Mouse (Mus musculus) T-helper 1 cell (primary cell): ENCODE results near the gene Nudt22.
"Not testable (repeated sequence)": the region's sequence is repeated elsewhere in the genome, so short reads cannot be mapped to it uniquely, and the experiment has no call there.

ENCODE experiments used
- in situ Hi-C: fragments of 300-600 bp; cut with MboI, MseI; formaldehyde crosslinking; loops from one replicate; pipeline ENCODE4 v1.15.1; 2025; ENCODE audit warnings: high pct_unique_total_duplicates

The Nudt22 gene

DNA sequence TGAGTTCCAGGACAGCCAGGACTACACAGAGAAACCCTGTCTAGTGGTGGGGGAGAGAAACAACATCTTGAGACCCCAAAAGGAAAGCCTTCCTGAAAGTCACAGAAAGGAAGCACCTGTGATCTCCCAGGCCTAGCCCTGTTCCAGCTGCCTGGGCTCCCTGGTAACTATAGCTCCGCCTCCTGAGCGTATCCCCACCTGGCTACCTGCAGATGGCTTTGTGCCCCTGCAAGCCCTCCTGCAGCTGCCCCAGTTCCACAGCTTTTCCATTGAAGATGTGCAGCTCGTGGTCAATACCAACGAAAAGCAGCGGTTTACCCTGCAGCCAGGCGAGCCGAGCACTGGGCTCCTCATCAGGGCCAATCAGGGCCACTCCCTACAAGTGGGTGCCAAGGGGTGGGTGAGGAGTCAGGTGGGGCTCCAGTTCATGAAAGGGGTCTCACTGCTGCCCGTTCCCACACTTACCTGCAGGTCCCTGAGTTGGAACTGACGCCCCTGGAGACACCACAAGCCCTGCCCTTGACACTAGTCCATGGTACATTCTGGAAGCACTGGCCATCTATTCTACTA, 1.9 kb upstream of the Nudt22 start:
- in situ Hi-C loops, result no loop called here

- in situ Hi-C loops, result no loop called here
Observed at GRCm38 (mm10) chr19:6995255-6995991, 494 bp downstream of the Nudt22 start.

DNA sequence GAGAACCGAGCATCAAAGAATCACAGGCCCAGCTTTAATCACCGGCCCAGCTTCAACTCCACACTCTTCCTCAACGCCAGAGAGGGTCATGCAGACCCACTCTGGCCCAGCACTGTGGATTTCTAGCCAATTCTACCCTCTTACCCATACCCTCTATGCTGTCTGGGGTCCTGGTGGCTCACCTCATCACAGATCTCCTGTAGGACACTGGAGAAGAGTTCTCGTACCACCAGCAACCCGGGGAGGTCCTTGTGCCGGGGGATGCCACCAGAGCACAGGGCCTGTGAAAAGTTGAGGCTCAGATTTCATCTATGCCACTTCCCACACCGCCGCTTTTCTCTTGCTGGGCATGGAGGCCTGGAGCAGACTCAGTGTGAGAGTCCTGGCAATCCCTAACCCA, 1.4 kb downstream of the Nudt22 start:
- in situ Hi-C loops, result no loop called here

DNA sequence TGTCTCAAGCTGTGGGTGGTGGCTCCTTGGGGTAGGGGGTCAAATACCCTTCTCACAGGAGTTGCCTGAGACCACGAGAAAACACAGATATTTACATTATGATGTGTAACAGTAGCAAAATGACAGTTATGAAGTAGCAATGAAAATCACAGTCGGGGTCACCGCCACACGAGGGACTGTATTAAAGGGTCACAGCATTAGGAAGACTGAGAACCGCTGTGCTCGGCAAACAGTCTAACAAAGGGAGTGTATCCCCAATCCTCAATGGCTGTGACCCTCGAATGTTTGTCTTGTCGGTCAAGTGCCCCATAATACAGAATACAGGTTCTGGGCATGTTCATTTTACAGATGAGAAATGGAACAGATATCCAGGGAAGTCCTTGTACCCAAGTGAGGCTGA, 1.9 kb downstream of the Nudt22 start:
- in situ Hi-C loops, result no loop called here

DNA sequence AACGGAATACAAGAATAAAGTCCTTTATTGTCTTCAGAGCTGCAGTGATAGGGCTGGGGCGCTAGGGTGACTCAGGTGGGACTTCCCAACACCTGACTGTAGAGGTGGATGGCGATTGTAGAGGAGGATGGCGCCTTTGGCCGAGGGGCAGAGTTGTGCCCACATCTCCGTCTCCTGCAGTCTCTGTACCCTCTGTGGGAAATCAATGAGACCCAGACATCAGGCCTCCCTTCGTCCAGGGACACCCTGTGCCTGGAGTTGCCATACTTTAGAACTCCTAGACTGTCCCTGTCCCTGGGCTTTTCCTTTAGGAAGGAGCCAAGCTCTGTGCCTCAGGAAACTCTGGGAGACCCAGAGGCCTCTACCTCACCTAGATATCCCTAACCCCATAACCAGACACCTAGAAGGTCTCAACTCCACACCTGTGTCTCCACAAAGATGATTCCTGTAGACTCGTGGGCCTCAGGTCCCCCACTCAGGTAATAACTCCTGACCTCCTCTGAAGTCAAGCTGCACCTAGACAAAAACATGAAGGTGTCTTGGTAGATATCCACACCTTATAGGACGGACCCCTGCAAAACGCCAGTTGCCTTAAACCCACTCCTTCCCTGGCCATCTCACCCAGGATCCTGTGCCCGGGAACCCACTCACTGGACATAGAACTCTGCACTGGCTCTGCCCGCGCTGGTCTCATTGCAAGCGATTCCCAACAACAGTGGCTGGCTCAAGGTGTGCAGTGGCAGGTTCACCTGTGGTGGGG, 2.7 kb downstream of the Nudt22 start:
- in situ Hi-C loops, result no loop called here

- in situ Hi-C loops, result no loop called here
Observed at GRCm38 (mm10) chr19:6992011-6992858, 3.7 kb downstream of the Nudt22 start, which contains the start of gene Dnajc4. Dnajc4 (minus strand) TSS chr19:6992572.

- in situ Hi-C loops, result not testable (repeated sequence)
Observed at GRCm38 (mm10) chr19:6991166-6991565, 4.8 kb downstream of the Nudt22 start.

GRCm38 (mm10) chr19:6990712-6991111, 5.2 kb downstream of the Nudt22 start:
- in situ Hi-C loops, result no loop called here

DNA sequence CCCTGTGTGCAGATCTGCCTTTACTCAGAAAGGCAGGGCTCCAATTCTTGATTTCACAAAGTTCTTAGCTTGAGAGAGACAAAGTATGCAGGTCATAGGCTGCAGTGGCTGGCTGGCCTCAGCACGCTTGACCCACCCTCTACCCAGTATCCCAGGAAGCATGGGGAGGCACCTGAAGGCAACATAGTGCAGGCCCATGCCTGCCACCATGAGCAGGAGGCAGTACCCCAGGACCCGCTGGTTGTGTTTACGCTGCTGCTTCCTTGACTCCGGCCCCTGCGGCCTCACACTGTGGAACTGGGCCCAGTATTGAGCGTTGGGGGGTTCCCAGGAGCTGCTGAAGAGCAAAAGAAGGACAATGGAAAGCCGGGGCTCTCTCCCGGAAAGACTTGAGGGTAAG, 6.7 kb downstream of the Nudt22 start:
- in situ Hi-C loops, result no loop called here

- in situ Hi-C loops, result no loop called here
Observed at GRCm38 (mm10) chr19:6987904-6988285, 8.0 kb downstream of the Nudt22 start.

DNA sequence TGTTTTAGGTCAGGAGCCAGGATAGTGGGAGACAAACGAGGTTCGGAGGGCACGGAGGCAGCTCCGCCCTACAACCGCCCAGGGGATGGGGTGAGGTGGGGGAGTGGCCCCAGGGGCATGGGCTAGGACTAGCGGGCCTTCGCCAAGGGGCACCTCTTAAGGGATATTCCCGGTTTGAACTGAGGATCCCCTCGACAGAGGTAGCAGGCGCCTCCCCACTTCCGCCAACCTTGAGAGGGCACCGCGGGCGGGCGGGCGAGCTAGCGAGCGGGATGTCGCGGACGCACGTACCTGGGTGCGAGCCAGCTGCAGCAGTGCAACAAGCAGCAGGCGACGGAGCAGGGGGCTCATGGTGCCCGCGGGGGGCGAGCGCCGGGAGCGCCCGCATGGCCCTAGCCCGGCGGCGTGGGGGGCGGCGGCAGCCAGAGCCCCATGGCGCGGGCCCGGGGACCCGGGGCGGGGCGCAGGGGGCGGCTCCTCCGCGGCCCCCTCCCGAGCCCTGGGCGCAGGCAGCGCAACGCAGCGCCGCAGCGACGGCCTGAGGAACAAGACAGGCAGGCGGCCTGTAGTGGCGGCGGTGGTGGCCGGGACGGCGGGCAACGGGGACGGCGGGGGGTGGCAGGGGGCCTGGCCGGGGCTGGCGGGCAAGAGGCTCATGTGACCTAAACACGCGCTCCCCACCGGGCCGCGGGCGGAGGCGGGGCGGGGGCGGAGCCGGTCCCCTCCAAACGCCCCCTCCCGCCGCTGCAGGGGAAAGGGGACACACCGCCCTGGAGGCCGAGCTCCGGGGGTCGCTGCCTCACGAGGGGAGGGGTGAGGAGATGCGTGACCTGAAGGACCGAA, 8.6 kb downstream of the Nudt22 start, which contains the start of gene Vegfb:
TSS of gene Vegfb (minus strand) at position 591 of the 843 bp plus-strand sequence.
- in situ Hi-C loops, result no loop called here

DNA sequence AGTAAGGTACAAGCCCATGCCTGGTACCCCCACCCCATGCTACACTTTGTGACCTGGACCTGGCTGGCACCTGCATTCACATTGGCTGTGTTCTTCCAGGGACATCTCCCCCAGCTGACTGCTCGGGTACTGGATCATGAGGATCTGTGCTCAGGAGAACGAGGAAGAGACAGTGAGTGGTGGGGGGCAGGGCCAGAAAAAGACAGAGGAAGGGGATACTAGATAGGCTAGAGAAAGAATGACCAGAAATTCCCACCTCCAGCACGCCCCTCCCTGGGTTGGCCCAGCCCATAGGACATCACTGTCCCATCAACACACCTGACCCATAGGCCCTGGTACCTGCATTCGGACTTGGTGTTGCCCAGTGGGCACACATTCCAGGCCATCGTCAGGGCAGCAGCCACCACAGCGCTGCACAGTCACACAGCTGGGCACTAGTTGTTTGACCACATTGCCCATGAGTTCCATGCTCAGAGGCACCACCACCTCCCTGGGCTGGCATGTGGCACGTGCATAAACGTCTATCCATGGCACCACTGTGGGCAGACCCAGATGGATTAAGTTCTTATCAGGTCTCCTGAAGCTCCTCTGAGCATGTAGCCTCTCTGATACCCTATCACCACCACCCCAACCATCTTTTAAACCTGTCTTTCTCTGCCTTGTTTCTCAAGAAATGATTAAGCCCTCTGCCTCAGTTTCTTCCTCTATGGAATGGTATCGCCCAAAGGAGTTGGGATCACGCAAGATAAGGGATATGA, 9.8 kb downstream of the Nudt22 start:
- in situ Hi-C loops, result no loop called here

DNA sequence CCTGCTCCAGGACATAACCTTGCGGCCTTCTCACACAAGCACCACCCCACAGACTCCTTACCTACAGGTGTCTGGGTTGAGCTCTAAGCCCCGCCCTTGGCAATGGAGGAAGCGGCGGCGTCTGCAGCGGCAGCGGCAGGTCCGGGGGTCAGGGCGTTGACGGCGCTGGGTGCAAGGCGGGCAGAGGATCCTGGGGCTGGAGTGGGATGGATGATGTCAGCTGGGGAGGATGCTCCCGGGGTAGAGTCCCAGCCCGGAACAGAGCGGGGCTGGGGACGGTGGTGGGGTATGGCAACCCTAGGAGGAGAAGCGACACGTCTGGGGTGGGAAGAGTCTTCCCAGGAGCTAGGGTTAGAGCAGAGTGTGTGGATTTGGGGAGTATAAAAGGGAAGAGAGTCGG, 10.6 kb downstream of the Nudt22 start:
- in situ Hi-C loops, result no loop called here

GRCm38 (mm10) chr19:6983621-6984020, 12.3 kb downstream of the Nudt22 start:
- in situ Hi-C loops, result no loop called here

DNA sequence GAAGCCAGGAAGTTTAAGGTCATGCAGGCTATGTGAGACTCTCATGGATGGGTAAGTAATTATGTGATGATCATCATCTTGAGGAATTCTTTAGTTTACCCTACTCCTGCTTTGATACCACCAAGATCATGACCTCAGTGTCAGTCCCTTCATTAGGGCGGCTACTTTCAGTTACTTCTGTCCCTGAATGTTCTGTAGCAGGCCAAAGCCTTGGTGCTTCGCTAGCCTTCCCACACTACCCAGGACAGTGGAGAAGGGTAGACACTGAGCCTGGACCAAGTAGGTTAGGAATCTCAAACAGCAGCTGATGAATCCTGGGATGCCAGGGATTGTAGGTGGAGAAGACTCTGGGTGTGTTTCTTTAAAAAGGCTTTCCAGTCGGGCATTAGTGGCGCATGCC, 14.5 kb downstream of the Nudt22 start:
- in situ Hi-C loops, result no loop called here

GRCm38 (mm10) chr19:6980381-6981093, 15.4 kb downstream of the Nudt22 start, which contains the start of gene Fkbp2:
Fkbp2 (minus strand) TSS chr19:6980501.
- in situ Hi-C loops, result no loop called here

DNA sequence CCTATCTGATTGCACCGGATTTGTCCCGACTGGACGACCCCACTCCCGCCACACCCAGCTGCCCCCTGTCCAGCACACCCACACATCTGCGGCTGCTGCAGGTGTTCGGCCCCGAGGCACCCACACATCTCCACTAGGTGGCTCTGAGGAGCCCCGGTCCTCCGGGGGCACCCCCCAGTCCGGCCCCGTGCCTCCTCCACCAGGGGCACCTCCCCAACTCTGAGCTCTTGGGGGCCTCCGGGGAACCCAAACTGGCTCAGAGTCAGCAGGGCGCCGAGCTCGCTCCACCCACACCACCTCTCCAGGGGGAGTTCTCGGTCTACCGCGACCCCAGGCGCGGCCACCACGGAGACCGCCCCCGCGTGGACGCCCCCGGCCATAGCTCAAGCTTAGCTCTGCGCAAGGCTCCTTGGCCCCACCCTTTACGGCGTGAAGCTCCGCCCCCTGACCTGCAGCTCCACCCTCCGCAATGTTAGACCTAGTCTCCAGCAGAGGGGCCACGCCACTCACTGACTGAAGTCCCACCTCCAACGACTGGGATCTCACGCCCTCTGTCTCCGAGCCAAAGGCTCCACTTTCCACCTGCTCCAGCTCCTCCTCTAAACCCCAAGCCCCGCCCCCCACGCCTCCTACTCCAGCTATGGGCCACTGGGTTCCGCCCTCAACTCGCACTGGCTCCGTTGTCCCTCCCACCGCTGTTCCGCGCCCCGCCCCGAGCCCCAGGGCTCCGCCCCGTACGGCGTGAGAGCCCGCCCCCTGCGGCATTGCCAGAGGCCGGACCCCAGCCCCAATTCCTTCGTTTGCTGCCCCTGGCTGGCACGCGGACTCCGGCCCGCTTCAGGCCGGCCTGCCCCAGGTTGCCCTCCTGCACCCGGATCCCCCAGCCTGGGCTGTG, 16.2 kb downstream of the Nudt22 start:
- in situ Hi-C loops, result loop anchor here (5.0 kb wide), 1 partner anchor 38 kb away; the partner anchor contains the start of gene Fermt3

DNA sequence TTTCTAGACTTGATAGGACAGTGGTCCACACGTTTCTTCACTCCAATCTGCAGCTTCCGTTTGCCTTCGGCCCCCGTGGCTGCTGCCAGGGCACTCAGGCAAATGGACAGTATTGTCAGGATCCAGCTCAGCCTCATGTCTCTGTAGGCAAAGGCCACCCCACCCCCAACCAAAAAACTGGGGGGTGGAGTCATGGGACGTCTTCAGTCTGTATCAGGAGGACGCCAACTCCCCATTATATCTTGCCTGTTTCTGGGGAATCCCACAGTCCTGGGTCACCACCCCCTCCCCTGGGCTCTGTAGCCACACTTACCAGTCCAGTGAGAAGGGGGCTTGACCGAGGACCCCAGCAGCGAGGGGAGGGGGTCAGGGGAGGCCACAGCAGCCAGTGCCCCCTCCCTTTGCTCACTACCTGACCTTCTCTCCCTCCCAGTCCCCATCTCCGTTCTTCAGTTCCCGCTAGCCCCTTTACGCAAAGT, 16.9 kb downstream of the Nudt22 start:
- in situ Hi-C loops, result loop anchor here (5.0 kb wide), 1 partner anchor 38 kb away; the partner anchor contains the start of gene Fermt3
